Mouse (Mus musculus) MEL (cell line): ENCODE measurements at regions not wholly inside any gene's neighbourhood (a gene's known extent, or its start where the extent isn't known, plus 50 kb on each side); places are given as distances from the start of the nearest gene placed in this dataset.

Experiments used
- CTCF ChIP-seq, 3 experiments: IDR thresholded peaks in 2 of 3; conservative IDR thresholded peaks in 1 of 3; 2 replicates each; pipeline ENCODE4 v1.5.1; 2011 to 2012; ENCODE audit warnings: low read length in 3 of 3, low read depth in 2 of 3, mild to moderate bottlenecking in 2 of 3, improper control_type of control experiment in 1 of 3, inconsistent platforms in 1 of 3, mixed read lengths in 1 of 3, moderate library complexity in 1 of 3; ENCODE audit not compliant: control insufficient read depth in 1 of 3, insufficient read depth in 1 of 3, poor library complexity in 1 of 3, severe bottlenecking in 1 of 3
- ELF1 ChIP-seq: IDR thresholded peaks from 2 replicates; pipeline ENCODE4 v1.6.1; 2014; ENCODE audit warnings: low read depth, mild to moderate bottlenecking, inconsistent platforms, low read length, improper control_type of control experiment, moderate library complexity
- NELFE ChIP-seq: IDR thresholded peaks from 2 replicates; pipeline ENCODE4 v1.6.1; 2011; ENCODE audit warnings: low read depth, low read length, improper control_type of control experiment
- RAD21 ChIP-seq: IDR thresholded peaks from 2 replicates; pipeline ENCODE4 v1.6.1; 2011; ENCODE audit warnings: mild to moderate bottlenecking, low read depth, low read length, improper control_type of control experiment
- ZNF384 ChIP-seq: IDR thresholded peaks from 2 replicates; pipeline ENCODE4 v1.6.1; 2012; ENCODE audit warnings: low read depth, mild to moderate bottlenecking, inconsistent platforms, low read length, improper control_type of control experiment

DNA sequence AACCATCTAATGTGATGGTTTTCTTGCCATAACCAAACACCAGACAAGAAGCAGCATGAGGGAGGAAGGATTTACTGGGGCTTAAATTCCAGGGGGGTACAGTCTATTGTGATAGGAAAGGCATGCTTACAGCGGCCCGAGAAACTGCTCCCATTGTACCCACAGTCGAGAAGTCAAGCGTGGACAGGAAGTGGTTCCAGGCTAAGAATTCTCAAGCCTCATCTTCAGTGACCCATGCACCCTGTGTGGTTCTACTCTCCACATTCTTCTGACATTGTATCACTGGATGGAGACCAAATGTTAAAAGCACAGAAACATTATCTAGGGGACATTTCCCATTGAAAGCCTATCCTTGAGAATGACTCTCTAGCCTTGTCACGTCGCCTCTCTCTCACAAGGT lies 90.8 kb upstream of the Dnajc19 start:
- no peak for TF ChIP-seq NELFE
- no peak for TF ChIP-seq RAD21
- no peak for TF ChIP-seq CTCF (IDR thresholded peaks at IDR 0.05 in 2 of 3, conservative IDR thresholded peaks at IDR 0.05 in 1 of 3; ENCODE audit: control insufficient read depth in 1 of 3, insufficient read depth in 1 of 3, low read depth in 2 of 3, low read length in 3 of 3, poor library complexity in 1 of 3, severe bottlenecking in 1 of 3)
- TF ChIP-seq ELF1: no peak
- no peak for TF ChIP-seq ZNF384
